Mouse (Mus musculus): ENCODE data around the gene 4930404H24Rik. TPM values are rescaled to one million over a fixed set of nuclear protein-coding genes. Genes with fewer than 3 reads are reported as not detected.

The 4930404H24Rik gene
- polyA plus RNA-seq, 1 experiment from 2014 or later: not detected

DNA sequence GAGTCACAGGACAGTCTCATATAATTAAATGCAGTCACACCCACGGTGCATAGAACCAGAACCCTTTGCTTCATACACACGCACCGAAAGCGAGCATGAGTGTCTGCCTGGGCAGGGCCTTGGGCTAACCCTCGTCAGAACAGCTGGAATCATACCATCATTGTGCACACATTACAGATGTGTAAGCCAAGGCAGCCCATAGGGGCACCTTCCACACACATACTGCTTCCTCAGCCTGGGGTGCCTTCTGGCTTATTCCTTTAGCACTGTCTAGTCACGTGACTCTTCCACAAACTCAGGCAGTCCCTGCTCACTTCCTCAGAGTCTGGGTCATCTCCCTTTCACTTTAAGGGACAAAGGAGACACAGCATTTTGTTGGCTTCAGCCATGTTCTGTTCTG is 3.7 kb downstream of the 4930404H24Rik start:
- Histone ChIP-seq H3K36me3 (ENCODE audit: control insufficient read depth, insufficient read depth, low read length) (no peaks in the 10 kb centered on the region), H3K9me3 (ENCODE audit: control insufficient read depth, low read length) (no peaks in the 10 kb centered on the region), H3K4me1 (replicated peaks; ENCODE audit: control insufficient read depth, insufficient read depth) (no peaks in the 10 kb centered on the region; the same call in 1 of the 2 replicates), H3K27me3 (ENCODE audit: control insufficient read depth, insufficient read depth, low read length) (no peaks in the 10 kb centered on the region), H3K9ac (ENCODE audit: low read length) (no peak overlapping the region), H3K4me2 (replicated peaks; ENCODE audit: low read depth) (no peak overlapping the region), H3K4me3 (ENCODE audit: low read depth, low read length) (no peak overlapping the region), H3K27ac (replicated peaks) (peak overlapping the region; percentile 13; the same call in 1 of the 2 replicates)
- no peak for DNase-seq (ENCODE audit: low spot score)
- TF ChIP-seq CTCF (IDR thresholded peaks at IDR 0.05; ENCODE audit: low read depth): no peak
- no peak for TF ChIP-seq EP300 (optimal IDR thresholded peaks at IDR 0.05)
- 0 out of 2 replicates have a peak, but pooled peaks have one; percentile 0 for ATAC-seq (ENCODE audit: low FRiP score, low TSS enrichment)
- 71% methylated on average over 6 of the region's 6 CpGs for WGBS

DNA sequence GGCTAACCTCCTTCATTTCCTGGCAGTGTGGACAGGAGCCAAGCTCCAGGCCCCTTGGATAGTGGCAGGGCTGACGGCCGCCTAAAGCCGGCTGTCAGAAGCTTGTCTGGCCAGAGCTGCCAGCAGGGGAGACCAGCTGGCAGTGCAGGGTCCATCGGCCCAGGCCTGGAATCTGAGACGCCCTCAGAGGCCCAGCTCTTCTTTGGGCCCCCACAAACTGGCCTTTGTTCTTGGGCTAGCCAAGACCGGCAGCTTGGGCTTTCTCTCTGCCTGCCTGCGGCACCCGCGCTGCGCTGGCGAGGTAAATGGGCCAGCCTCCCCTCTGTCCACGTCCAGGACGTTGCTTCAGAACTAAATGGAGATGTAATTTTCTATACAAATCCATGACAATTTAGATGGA is 4.3 kb downstream of the 4930404H24Rik start:
- H3K9me3 ChIP-seq (ENCODE audit: control insufficient read depth, low read length): no peaks in the 10 kb centered on the region
- H3K4me3 ChIP-seq (ENCODE audit: low read depth, low read length): no peak overlapping the region
- TF ChIP-seq CTCF (IDR thresholded peaks at IDR 0.05; ENCODE audit: low read depth): no peak
- no peak for TF ChIP-seq EP300 (optimal IDR thresholded peaks at IDR 0.05)
- H3K27me3 ChIP-seq (ENCODE audit: control insufficient read depth, insufficient read depth, low read length): no peaks in the 10 kb centered on the region
- ATAC-seq (ENCODE audit: low FRiP score, low TSS enrichment): no peak
- 72% methylated on average over 13 of the region's 13 CpGs for WGBS
- H3K36me3 ChIP-seq (ENCODE audit: control insufficient read depth, insufficient read depth, low read length): no peaks in the 10 kb centered on the region
- H3K4me1 ChIP-seq (replicated peaks; ENCODE audit: control insufficient read depth, insufficient read depth): no peaks in the 10 kb centered on the region; the same call in 1 of the 2 replicates
- DNase-seq (ENCODE audit: low spot score): no peak
- no peak overlapping the region for H3K4me2 ChIP-seq (replicated peaks; ENCODE audit: low read depth)
- no peak overlapping the region for H3K27ac ChIP-seq (replicated peaks)
- H3K9ac ChIP-seq (ENCODE audit: low read length): no peak overlapping the region

DNA sequence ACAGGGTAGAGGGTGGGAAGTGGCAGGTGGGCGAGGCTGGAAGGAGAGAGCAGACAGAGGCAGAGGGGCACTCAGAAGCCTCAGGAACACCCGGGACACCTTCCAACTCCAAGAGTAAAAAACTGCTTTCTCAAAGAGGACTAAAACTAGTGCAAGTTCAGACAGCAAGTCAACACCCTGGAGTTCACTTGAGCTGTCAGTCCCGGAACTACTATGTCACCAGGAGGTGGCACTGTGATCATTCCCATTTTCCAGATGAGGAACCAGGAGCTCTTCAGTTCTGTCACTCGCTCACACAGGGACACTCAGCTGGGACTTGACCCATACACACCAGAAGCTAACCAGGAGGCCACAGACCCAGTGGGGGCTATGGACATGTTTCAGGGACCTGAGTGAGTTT is 6.6 kb downstream of the 4930404H24Rik start:
- Histone ChIP-seq H3K27ac (replicated peaks) (no peak overlapping the region), H3K27me3 (ENCODE audit: control insufficient read depth, insufficient read depth, low read length) (no peaks in the 10 kb centered on the region), H3K4me1 (replicated peaks; ENCODE audit: control insufficient read depth, insufficient read depth) (no peaks in the 10 kb centered on the region), H3K36me3 (ENCODE audit: control insufficient read depth, insufficient read depth, low read length) (no peaks in the 10 kb centered on the region), H3K9ac (ENCODE audit: low read length) (no peak overlapping the region), H3K4me3 (ENCODE audit: low read depth, low read length) (no peak overlapping the region), H3K9me3 (ENCODE audit: control insufficient read depth, low read length) (no peaks in the 10 kb centered on the region), H3K4me2 (replicated peaks; ENCODE audit: low read depth) (no peak overlapping the region)
- peak; percentile 61 for TF ChIP-seq CTCF (IDR thresholded peaks at IDR 0.05; ENCODE audit: low read depth)
- TF ChIP-seq EP300 (optimal IDR thresholded peaks at IDR 0.05): no peak
- ATAC-seq (ENCODE audit: low FRiP score, low TSS enrichment) (no peak), DNase-seq (ENCODE audit: low spot score) (no peak)
- 50% methylated on average over 4 of the region's 4 CpGs for WGBS

DNA sequence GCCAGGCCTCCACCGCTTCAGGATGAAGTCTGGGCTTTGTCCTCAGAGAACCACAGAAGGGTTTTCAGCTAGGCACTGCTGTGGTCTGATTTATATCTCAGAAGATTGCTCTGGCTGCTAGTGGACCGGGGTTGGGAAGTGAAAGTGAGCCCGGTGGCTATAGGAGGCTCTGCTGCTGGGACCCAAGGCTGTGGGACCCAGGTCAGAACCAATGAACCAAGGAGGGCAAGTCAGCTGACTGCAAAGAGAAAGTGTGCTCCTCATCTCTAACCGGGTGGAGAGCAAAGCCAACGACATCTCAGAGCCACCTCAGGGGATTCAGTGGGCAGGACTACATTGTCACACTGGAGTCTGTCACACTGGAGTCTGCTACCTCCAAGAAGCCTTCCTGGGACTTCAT is 13.8 kb downstream of the 4930404H24Rik start:
- Histone ChIP-seq H3K9ac (ENCODE audit: low read length) (no peak overlapping the region), H3K27ac (replicated peaks) (no peak overlapping the region), H3K4me2 (replicated peaks; ENCODE audit: low read depth) (no peak overlapping the region), H3K4me3 (ENCODE audit: low read depth, low read length) (no peak overlapping the region), H3K9me3 (ENCODE audit: control insufficient read depth, low read length) (no peaks in the 10 kb centered on the region), H3K36me3 (ENCODE audit: control insufficient read depth, insufficient read depth, low read length) (no peaks in the 10 kb centered on the region), H3K27me3 (ENCODE audit: control insufficient read depth, insufficient read depth, low read length) (no peaks in the 10 kb centered on the region), H3K4me1 (replicated peaks; ENCODE audit: control insufficient read depth, insufficient read depth) (no peaks in the 10 kb centered on the region)
- no peak for DNase-seq (ENCODE audit: low spot score)
- no peak for ATAC-seq (ENCODE audit: low FRiP score, low TSS enrichment)
- WGBS: 79% methylated on average over 5 of the region's 5 CpGs
- TF ChIP-seq CTCF (IDR thresholded peaks at IDR 0.05; ENCODE audit: low read depth) (no peak), EP300 (optimal IDR thresholded peaks at IDR 0.05) (no peak)

DNA sequence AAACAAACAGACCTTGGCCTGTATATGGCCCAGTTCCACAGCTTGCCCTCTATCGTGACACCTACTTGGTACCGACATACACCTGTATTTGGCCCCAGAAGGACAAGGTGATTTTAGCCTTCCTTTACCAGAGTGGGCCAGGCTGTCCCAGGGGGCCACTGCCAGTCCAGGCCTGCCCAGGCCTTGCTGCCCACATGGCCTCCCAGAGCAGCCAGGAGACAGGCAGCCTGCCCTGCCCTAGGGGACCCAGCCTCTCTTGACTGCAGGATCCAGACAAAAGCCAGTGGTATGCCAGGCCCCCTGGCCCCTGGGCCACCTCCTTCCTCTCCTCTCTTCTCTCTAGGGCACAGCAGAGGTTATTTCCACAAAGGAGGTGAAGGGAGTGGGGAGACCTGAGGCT is 15.4 kb downstream of the 4930404H24Rik start:
- TF ChIP-seq EP300 (optimal IDR thresholded peaks at IDR 0.05): no peak
- TF ChIP-seq CTCF (IDR thresholded peaks at IDR 0.05; ENCODE audit: low read depth): no peak
- Histone ChIP-seq H3K4me3 (ENCODE audit: low read depth, low read length) (no peak overlapping the region), H3K36me3 (ENCODE audit: control insufficient read depth, insufficient read depth, low read length) (no peaks in the 10 kb centered on the region), H3K27ac (replicated peaks) (no peak overlapping the region), H3K27me3 (ENCODE audit: control insufficient read depth, insufficient read depth, low read length) (no peaks in the 10 kb centered on the region), H3K9ac (ENCODE audit: low read length) (no peak overlapping the region), H3K4me1 (replicated peaks; ENCODE audit: control insufficient read depth, insufficient read depth) (no peaks in the 10 kb centered on the region), H3K9me3 (ENCODE audit: control insufficient read depth, low read length) (no peaks in the 10 kb centered on the region), H3K4me2 (replicated peaks; ENCODE audit: low read depth) (no peak overlapping the region)
- ATAC-seq (ENCODE audit: low FRiP score, low TSS enrichment): no peak
- WGBS: 98% methylated on average over 2 of the region's 2 CpGs
- no peak for DNase-seq (ENCODE audit: low spot score)

DNA sequence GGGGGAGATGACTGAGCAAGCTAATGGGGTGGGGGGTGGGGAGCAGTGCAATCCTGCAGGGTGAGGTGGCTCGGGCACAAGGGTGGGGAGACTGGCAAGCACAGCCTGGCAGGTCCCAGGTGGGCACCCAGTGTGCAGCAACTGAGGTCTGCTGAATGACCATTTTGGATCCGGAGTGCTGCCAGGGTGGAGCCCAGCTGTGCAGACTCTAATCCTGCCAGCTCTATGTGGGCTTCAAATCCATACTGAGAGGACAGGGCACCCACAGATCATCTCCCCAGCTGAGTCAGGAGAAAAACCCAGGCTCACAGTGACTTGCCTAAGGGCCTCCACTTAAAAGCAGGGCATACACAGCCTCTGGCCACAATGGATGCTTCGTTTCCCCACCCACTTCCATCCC is 15.8 kb downstream of the 4930404H24Rik start:
- H3K4me1 ChIP-seq (replicated peaks; ENCODE audit: control insufficient read depth, insufficient read depth): no peaks in the 10 kb centered on the region
- 75% methylated on average over 3 of the region's 3 CpGs for WGBS
- no peak overlapping the region for H3K9ac ChIP-seq (ENCODE audit: low read length)
- H3K27me3 ChIP-seq (ENCODE audit: control insufficient read depth, insufficient read depth, low read length): no peaks in the 10 kb centered on the region
- no peak overlapping the region for H3K4me3 ChIP-seq (ENCODE audit: low read depth, low read length)
- H3K9me3 ChIP-seq (ENCODE audit: control insufficient read depth, low read length): no peaks in the 10 kb centered on the region
- no peaks in the 10 kb centered on the region for H3K36me3 ChIP-seq (ENCODE audit: control insufficient read depth, insufficient read depth, low read length)
- ATAC-seq (ENCODE audit: low FRiP score, low TSS enrichment) (no peak), DNase-seq (ENCODE audit: low spot score) (no peak)
- no peak overlapping the region for H3K4me2 ChIP-seq (replicated peaks; ENCODE audit: low read depth)
- H3K27ac ChIP-seq (replicated peaks): no peak overlapping the region
- TF ChIP-seq CTCF (IDR thresholded peaks at IDR 0.05; ENCODE audit: low read depth) (no peak), EP300 (optimal IDR thresholded peaks at IDR 0.05) (no peak)
